Mouse (Mus musculus) kidney, embryonic 16.5 days (tissue): ENCODE measurements around the gene Mtg1. TPM values are rescaled to one million over a fixed set of nuclear protein-coding genes. Genes with fewer than 3 reads are reported as not detected.

Experiments used
- ATAC-seq: fragments of 200-750 bp; cut with Nextera tagmentation; 2 replicates; pipeline ENCODE4 v1.8.0; 2017; ENCODE audit warnings: moderate TSS enrichment; ENCODE audit not compliant: low FRiP score, low TSS enrichment
- H3K27ac ChIP-seq: fragments of 300-500 bp; sonication (generic); 2 replicates; pipeline ENCODE4 v1.5.1; 2014; ENCODE audit warnings: low read length
- H3K27me3 ChIP-seq: fragments of 300-500 bp; sonication (generic); 2 replicates; pipeline ENCODE4 v1.6.1; 2014; ENCODE audit warnings: low read length, control low read depth, mixed read lengths; ENCODE audit not compliant: insufficient read depth
- H3K36me3 ChIP-seq: fragments of 300-500 bp; sonication (generic); 2 replicates; pipeline ENCODE4 v1.6.1; 2014; ENCODE audit warnings: low read length, control low read depth, mixed read lengths; ENCODE audit not compliant: insufficient read depth
- H3K4me1 ChIP-seq: fragments of 300-500 bp; sonication (generic); 2 replicates; pipeline ENCODE4 v1.6.1; 2014; ENCODE audit warnings: low read length, control low read depth, mixed read lengths; ENCODE audit not compliant: insufficient read depth
- H3K4me2 ChIP-seq: fragments of 300-500 bp; sonication (generic); replicated peaks from 2 replicates; pipeline ENCODE4 v1.6.1; 2014; ENCODE audit warnings: low read depth, low read length
- H3K4me3 ChIP-seq: fragments of 300-500 bp; sonication (generic); 2 replicates; pipeline ENCODE4 v1.5.1; 2014; ENCODE audit warnings: mild to moderate bottlenecking, low read length
- H3K9ac ChIP-seq: fragments of 300-500 bp; sonication (generic); replicated peaks from 2 replicates; pipeline ENCODE4 v1.6.1; 2014; ENCODE audit warnings: low read length
- H3K9me3 ChIP-seq: fragments of 300-500 bp; sonication (generic); 2 replicates; pipeline ENCODE4 v1.6.1; 2016; ENCODE audit warnings: low read length, control low read depth
- WGBS: fragments of 180-500 bp; shearing (Covaris S2); extraction: QIAGEN DNeasy Blood & Tissue Kit; methylation state at CpG from one replicate; pipeline ENCODE4 v1.1.7; 2014; 5-methylcytosine and 5-hydroxymethylcytosine counted together
- polyA plus RNA-seq: library from polyadenylated mRNA; unstranded; fragments of >200 nt; fragmentation: Nextera tagmentation; extraction: Ambion mirVana; gene quantifications from 2 replicates; pipeline ENCODE4 v1.2.1, GENCODE M21; 2015

Mtg1 gene
- polyA plus RNA-seq, 1 experiment from 2014 or later, result 33.8 TPM

- 21% methylated on average over 4 of the region's 4 CpGs for WGBS
- Histone ChIP-seq H3K27me3 (peaks cover 20% of the 10 kb centered on the region), H3K27ac (no peak overlapping the region), H3K9ac (no peak overlapping the region), H3K4me3 (peak overlapping the region; percentile 27; the same call in 1 of the 2 replicates), H3K4me1 (peaks cover 9% of the 10 kb centered on the region; the same call in 1 of the 2 replicates), H3K36me3 (no peaks in the 10 kb centered on the region), H3K9me3 (no peaks in the 10 kb centered on the region), H3K4me2 (peak overlapping the region; percentile 50)
- ATAC-seq, result no peak
Measured at GRCm38 (mm10) chr7:140153829-140154217, 16.5 kb downstream of the Mtg1 start.

DNA sequence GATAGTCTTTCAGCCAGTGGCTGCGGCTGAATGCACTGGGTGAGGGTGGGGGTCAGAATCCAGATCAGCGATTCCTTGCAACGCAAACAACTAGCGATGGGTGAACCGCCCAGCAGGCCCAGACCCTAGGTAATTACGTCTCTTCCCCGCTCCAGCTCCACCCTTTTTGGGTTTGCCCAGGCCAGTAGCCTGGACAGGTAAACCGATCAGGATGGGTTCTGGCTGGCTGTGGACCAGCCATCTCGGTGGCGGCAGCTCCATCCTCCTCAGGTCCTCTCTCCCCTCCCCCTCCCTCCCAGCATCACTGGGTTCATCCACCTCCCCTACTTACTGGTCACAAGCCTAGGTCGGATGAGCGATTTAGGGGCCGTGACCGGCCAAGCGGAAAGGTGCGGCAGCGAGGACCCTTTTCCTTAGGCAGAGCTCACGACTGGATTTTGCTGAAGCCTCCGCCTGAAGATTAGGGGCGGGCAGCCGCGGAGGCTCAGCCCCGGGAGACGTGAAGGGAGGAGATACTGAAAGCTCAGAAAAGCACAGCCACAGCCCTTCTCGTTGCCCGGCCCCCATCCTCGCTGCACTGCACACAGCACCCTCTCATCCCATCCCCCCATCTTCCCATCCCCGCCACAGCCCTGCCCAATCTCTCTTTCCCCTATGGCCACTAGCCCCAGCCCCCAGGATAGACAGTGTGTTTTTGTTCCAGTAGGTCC is 17.0 kb downstream of the Mtg1 start, which contains the start of gene Sprn:
Gene Sprn, minus strand, starts transcription at position 660 of the 710 bp plus-strand sequence.
- peak within 1 kb of the TSS; percentile 43 for H3K4me2 ChIP-seq
- H3K4me3 ChIP-seq, result peak within 1 kb of the TSS; percentile 27
- 0 out of 2 replicates have a peak within 1 kb of the TSS, but pooled peaks have one; percentile 27 for H3K9ac ChIP-seq
- ATAC-seq, result 0 out of 2 replicates have a peak, but pooled peaks have one; percentile 23
- no peaks in the 10 kb centered on the region for H3K9me3 ChIP-seq
- no peak within 1 kb of the TSS for H3K27ac ChIP-seq
- H3K36me3 ChIP-seq, result no peaks in the 10 kb centered on the region
- WGBS, result 4% methylated on average over 28 of the region's 28 CpGs
- H3K4me1 ChIP-seq, result peaks cover 9% of the 10 kb centered on the region; the same call in 1 of the 2 replicates
- H3K27me3 ChIP-seq, result peaks cover 22% of the 10 kb centered on the region

GRCm38 (mm10) chr7:140160363-140160762 is 23.0 kb downstream of the Mtg1 start:
- Histone ChIP-seq H3K27me3 (peaks cover 3% of the 10 kb centered on the region; the same call in 1 of the 2 replicates), H3K27ac (no peak overlapping the region), H3K9ac (no peak overlapping the region), H3K4me1 (no peaks in the 10 kb centered on the region), H3K9me3 (no peaks in the 10 kb centered on the region), H3K4me3 (no peak overlapping the region), H3K4me2 (no peak overlapping the region), H3K36me3 (no peaks in the 10 kb centered on the region)
- ATAC-seq, result no peak
- 85% methylated on average over 3 of the region's 3 CpGs for WGBS

DNA sequence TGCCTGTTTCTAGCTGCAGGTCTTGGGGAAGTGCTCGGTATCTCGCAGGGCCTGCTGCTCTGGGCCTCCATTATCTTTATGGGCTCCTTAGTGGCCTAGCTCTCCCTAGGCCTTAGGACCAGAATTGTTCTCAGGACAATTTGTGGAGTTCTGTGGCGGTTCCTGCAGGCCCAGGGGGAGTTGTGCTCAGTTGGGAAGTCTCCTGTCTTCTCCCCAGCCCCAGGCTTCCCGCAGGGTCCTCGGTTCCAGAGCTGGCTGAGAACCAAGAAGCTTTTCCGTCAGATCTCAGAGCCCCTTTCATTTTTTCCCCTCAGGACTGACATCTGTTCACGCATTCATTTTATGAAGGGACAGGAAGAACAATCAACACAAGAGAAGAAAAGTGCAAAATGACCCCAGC is 27.3 kb downstream of the Mtg1 start, which contains the start of gene Olfr522:
Gene Olfr522, minus strand, starts transcription at position 101 of the 400 bp plus-strand sequence.
- Histone ChIP-seq H3K36me3 (no peaks in the 10 kb centered on the region), H3K4me1 (no peaks in the 10 kb centered on the region), H3K4me2 (no peak within 1 kb of the TSS), H3K27ac (no peak within 1 kb of the TSS), H3K9me3 (peaks cover 5% of the 10 kb centered on the region; the same call in 1 of the 2 replicates), H3K27me3 (no peaks in the 10 kb centered on the region), H3K4me3 (no peak within 1 kb of the TSS), H3K9ac (no peak within 1 kb of the TSS)
- WGBS, result 73% methylated on average over 7 of the region's 7 CpGs
- ATAC-seq, result no peak

DNA sequence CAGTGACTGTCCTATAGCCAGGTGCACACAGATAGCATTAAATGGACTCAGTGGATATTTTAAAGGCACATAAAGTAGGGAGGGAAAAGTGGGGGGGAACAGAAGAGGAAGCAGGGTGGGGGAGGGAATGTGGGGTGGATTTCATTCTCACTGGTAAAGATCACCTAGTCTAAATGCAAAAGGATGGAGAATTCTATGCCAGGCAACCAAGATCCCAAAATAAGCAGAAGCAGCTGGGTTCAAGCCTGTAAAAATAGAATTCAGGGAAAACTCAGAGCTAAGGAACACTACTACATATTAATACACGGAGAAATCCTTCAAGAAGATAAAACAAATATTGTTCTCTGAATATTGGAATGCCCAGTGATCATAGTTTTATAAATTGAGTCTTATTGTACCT is 30.6 kb downstream of the Mtg1 start:
- no peak overlapping the region for H3K27ac ChIP-seq
- no peak overlapping the region for H3K4me2 ChIP-seq
- no peak for ATAC-seq
- H3K4me1 ChIP-seq, result no peaks in the 10 kb centered on the region
- WGBS, result 88% methylated on average over 1 of the region's 1 CpGs
- H3K9me3 ChIP-seq, result peaks cover 9% of the 10 kb centered on the region; the same call in 1 of the 2 replicates
- no peak overlapping the region for H3K4me3 ChIP-seq
- no peaks in the 10 kb centered on the region for H3K36me3 ChIP-seq
- H3K9ac ChIP-seq, result no peak overlapping the region
- no peaks in the 10 kb centered on the region for H3K27me3 ChIP-seq

- ATAC-seq, result no peak
Measured at GRCm38 (mm10) chr7:140169386-140169785, 32.0 kb downstream of the Mtg1 start.

GRCm38 (mm10) chr7:140170863-140171262 is 33.5 kb downstream of the Mtg1 start:
- Histone ChIP-seq H3K9ac (no peak overlapping the region), H3K27ac (no peak overlapping the region), H3K36me3 (no peaks in the 10 kb centered on the region), H3K27me3 (no peaks in the 10 kb centered on the region), H3K4me2 (no peak overlapping the region), H3K4me3 (no peak overlapping the region), H3K4me1 (no peaks in the 10 kb centered on the region), H3K9me3 (peaks cover 9% of the 10 kb centered on the region; the same call in 1 of the 2 replicates)
- 88% methylated on average over 3 of the region's 3 CpGs for WGBS
- no peak for ATAC-seq

More at GRCm38 (mm10) chr7:140169386-140169785, 32.0 kb downstream of the Mtg1 start:
- Histone ChIP-seq H3K4me2 (no peak overlapping the region), H3K4me3 (no peak overlapping the region), H3K4me1 (no peaks in the 10 kb centered on the region), H3K27me3 (no peaks in the 10 kb centered on the region), H3K9me3 (peaks cover 9% of the 10 kb centered on the region; the same call in 1 of the 2 replicates), H3K9ac (no peak overlapping the region), H3K27ac (no peak overlapping the region), H3K36me3 (no peaks in the 10 kb centered on the region)
- WGBS, result 71% methylated on average over 4 of the region's 4 CpGs

DNA sequence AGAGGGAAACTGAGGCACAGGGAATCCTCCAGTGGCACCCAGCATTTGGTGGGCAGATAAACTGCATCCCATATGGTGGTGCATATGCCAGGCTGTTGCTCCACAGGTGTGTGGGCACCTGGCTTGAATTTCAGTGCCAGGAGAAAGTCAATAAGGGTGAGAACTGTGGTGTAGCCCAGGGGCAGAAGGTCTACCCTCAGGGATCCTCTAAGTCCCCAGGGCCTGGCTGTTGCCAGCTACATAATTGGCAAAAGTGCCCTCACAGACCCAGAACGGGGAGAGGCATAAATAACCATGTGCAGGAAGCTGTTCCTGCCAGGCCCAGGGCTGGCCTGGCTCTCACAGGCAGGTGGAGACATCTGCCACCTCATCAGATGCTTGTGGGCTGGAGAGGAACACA is 35.6 kb downstream of the Mtg1 start, which contains the start of gene Olfr523:
Gene Olfr523, plus strand, starts transcription at position 282 of the 400 bp plus-strand sequence.
- no peak for ATAC-seq
- Histone ChIP-seq H3K4me1 (no peaks in the 10 kb centered on the region), H3K4me2 (no peak within 1 kb of the TSS), H3K9ac (no peak within 1 kb of the TSS), H3K27me3 (no peaks in the 10 kb centered on the region), H3K27ac (no peak within 1 kb of the TSS), H3K9me3 (0 out of 2 replicates have a peak, but pooled peaks cover 4% of the 10 kb centered on the region), H3K36me3 (no peaks in the 10 kb centered on the region), H3K4me3 (no peak within 1 kb of the TSS)
- WGBS, result 26% methylated on average over 1 of the region's 1 CpGs

DNA sequence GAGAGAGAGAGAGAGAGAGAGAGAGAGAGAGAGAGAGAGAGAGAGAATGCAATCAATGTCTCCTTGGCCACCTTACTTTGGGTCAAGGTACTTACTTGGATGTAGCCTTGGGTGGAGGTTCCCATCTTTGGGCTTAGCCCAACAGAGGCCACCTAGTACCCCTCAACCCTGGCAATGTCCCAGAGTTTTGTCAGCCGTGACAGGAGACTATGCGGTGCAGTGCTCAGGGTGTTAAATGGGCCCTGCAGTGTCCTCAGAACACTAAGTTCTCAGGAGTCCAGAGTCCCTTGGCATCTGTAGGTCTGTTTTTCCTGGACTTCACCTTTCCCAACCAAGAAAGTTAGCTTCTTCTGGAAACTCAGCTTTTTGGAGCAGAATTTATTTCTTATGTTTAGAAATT is 41.8 kb downstream of the Mtg1 start:
- H3K9ac ChIP-seq, result no peak overlapping the region
- H3K4me3 ChIP-seq, result no peak overlapping the region
- no peak overlapping the region for H3K4me2 ChIP-seq
- H3K9me3 ChIP-seq, result no peaks in the 10 kb centered on the region
- no peaks in the 10 kb centered on the region for H3K27me3 ChIP-seq
- H3K36me3 ChIP-seq, result no peaks in the 10 kb centered on the region
- H3K27ac ChIP-seq, result no peak overlapping the region
- ATAC-seq, result no peak
- no peaks in the 10 kb centered on the region for H3K4me1 ChIP-seq
- 74% methylated on average over 2 of the region's 2 CpGs for WGBS

DNA sequence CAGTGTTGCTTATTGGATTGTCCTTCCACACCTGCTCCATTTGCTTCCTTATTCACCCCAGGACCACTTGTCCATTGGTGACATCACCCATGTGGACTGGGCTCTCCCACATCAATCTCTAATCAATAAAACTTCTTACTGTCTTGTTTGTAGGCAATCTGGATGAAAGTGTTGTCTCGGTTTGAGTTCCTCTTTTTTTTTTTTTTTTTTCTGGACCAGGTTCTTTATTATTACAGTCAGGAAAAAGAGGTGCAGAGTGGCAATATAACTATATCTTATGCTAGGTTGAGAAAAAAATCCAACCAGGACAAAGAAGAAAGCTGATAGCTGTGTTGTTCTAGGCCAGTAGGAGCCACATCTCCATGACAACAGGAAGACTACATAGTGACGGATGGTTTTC is 43.3 kb downstream of the Mtg1 start:
- Histone ChIP-seq H3K4me3 (no peak overlapping the region), H3K27ac (no peak overlapping the region), H3K4me1 (no peaks in the 10 kb centered on the region), H3K27me3 (no peaks in the 10 kb centered on the region), H3K9ac (no peak overlapping the region), H3K9me3 (no peaks in the 10 kb centered on the region), H3K4me2 (no peak overlapping the region), H3K36me3 (no peaks in the 10 kb centered on the region)
- ATAC-seq, result no peak
- WGBS, result 77% methylated on average over 2 of the region's 2 CpGs
